Mouse (Mus musculus): ENCODE measurements around the gene Gm10392.

Gm10392 gene

GRCm38 (mm10) chr11:77507426-77507825 is 11.6 kb downstream of the Gm10392 start:
- DNase-seq: peak; percentile 30

DNA sequence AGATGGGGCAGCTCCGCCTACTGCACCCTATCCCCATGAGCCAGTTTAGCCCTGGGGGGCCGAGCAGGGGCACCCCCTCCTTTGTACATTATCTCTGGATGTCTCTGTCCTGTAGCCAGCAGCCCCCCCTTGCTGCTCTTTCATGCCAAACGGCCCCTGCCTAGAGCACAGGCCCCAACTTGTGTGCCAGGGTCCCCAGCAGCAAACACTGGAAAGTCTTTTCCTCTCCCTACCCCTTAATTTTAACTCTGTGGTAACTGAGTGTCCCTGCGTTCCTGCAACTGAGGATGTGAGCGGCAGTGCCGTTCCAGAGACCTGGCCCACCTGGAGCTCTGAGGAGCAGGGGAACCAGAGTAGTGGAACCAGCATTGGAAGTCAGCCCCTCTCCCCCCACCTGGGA is 12.1 kb downstream of the Gm10392 start:
- DNase-seq: peak; percentile 42

GRCm38 (mm10) chr11:77506273-77506672 is 12.7 kb downstream of the Gm10392 start:
- peak; percentile 41 for DNase-seq

DNA sequence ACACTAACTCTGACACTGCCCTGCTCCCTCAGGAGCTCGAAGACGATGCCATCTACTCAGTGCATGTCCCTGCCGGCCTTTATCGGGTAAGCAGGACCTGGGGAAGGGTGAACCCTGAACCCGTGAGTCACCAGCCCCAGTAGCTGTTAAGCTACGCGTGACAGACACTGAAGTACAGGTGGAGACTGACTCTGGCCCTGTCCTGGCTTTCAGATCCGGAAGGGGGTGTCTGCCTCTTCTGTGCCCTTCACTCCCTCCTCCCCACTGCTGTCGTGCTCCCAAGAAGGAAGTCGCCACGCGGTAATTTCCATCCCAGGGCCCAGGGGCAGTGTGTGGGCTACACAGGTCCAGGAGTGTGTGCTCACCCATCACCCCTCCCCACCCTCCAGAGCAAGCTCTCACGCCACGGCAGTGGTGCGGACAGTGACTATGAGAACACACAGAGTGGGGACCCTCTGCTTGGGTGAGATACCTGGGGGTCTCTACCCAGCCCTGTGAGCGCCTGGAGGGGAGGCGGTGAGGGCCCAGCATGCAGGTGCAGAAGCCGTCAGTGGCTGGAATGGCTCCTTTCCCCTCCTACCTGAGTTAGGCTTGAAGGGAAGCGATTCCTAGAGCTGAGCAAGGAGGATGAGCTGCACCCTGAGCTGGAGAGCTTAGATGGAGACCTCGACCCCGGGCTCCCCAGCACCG is 13.6 kb downstream of the Gm10392 start:
- peak; percentile 25 for DNase-seq

DNA sequence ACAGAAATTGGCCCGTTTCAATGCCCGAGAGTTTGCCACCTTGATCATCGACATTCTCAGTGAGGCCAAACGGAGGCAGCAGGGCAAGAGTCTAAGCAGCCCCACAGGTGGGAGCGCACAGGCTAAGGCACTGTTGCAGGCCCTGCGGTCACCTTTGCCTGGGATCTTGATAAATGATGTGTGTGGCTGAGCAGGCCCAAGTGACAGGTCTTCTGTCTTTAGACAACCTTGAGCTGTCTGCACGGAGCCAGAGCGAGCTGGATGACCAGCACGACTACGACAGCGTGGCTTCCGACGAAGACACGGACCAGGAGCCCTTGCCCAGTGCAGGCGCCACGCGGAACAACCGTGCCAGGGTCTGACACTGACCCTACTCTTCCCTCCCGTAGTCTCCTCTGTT is 14.6 kb downstream of the Gm10392 start:
- DNase-seq: peak; percentile 30

- peak; percentile 16 for DNase-seq
These were observed 15.5 kb downstream of the Gm10392 start for GRCm38 (mm10) chr11:77503511-77503910.

GRCm38 (mm10) chr11:77502481-77502880 is 16.5 kb downstream of the Gm10392 start:
- DNase-seq: no peak

GRCm38 (mm10) chr11:77501971-77502370 is 17.0 kb downstream of the Gm10392 start:
- DNase-seq: peak; percentile 53

DNA sequence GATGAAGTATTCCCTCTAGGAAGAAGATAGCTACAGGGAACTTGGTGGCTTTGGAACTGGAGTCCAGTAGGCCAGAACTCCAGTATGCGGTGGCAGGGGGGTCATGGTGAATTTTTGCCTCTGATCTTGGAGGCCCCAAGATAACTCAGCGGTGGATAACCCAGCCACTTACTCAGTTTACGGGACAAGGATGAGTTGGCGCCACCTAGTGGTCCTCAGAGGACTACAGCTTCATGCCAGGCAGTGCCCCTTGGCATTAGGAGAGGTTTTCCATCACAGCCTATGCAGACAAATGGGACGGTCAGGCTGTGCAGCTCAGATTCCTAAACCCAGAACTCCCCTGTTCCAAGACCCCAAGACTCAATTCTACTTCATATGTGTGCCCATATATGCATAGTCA is 17.6 kb downstream of the Gm10392 start:
- peak; percentile 90 for DNase-seq

- DNase-seq: peak; percentile 67
These were observed 18.4 kb downstream of the Gm10392 start for GRCm38 (mm10) chr11:77500361-77501325.

GRCm38 (mm10) chr11:77499354-77499753 is 19.6 kb downstream of the Gm10392 start:
- DNase-seq: peak; percentile 89

- peak; percentile 59 for DNase-seq
These were observed 20.5 kb downstream of the Gm10392 start for GRCm38 (mm10) chr11:77498261-77499139.

GRCm38 (mm10) chr11:77497851-77498250 is 21.1 kb downstream of the Gm10392 start:
- no peak for DNase-seq

GRCm38 (mm10) chr11:77497341-77497756 is 21.6 kb downstream of the Gm10392 start:
- DNase-seq: peak; percentile 77

DNA sequence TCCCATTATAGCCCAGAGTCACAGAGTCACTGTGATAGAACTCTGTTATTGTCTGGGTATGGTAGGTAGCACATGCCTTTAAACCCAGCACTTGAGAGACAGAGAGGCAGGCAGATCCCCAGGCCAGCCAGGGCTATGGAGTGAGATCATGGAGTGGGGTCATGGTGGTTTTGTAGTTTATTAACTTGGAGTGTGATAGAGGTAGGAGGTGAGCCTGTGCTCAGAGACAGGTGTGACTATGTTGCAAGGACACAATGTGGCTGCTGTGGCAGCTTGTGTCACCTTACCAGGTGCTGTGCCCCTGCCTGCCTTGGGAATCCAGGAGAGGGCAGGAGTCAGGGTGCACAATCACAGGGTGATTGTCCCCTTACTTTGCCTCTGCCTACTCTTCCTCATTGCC is 23.5 kb downstream of the Gm10392 start:
- DNase-seq: peak; percentile 43

DNA sequence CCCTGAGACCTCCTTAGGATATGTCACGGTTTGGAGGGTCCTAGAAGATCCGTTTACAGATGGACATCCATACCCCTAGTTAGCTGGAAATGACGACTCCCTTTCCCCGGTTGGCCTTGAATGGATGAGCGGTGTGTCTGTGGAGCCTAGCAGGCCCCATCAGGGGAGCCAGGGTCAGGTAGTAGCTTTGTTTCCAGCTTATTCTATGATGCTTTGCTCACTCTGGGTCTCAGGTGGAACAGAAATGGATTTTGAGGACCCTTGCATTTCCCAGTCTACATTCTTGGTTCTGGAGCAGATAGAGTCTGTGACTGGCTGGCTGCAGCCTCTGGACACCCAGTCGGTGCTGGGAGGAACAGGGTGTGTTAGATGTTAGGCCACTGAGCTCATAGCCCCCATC is 24.2 kb downstream of the Gm10392 start:
- DNase-seq: peak; percentile 52

DNA sequence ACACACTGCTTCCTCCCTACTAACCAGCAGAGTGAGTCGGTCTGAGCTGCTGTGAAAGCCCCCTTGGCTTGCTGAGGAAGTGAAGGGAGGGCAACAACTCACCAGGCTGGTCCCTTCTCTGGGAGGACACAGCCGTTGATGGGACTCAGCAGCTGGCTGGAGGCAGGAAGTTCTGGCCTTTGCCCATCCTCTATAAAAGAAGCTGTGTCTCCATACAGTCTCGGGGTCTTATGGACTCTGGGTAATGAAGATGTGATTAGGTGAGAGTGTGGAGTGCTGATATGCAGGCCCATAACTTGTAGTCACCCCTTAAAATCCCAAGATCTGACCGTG is 24.7 kb downstream of the Gm10392 start:
- no peak for DNase-seq

- DNase-seq: peak; percentile 68
These were observed 25.3 kb downstream of the Gm10392 start, which contains the start of gene Git1 for GRCm38 (mm10) chr11:77493512-77494343. Gene Git1 (plus strand): TSS chr11:77493562.

- peak; percentile 93 for DNase-seq
These were observed 26.1 kb downstream of the Gm10392 start for GRCm38 (mm10) chr11:77492911-77493332.

DNA sequence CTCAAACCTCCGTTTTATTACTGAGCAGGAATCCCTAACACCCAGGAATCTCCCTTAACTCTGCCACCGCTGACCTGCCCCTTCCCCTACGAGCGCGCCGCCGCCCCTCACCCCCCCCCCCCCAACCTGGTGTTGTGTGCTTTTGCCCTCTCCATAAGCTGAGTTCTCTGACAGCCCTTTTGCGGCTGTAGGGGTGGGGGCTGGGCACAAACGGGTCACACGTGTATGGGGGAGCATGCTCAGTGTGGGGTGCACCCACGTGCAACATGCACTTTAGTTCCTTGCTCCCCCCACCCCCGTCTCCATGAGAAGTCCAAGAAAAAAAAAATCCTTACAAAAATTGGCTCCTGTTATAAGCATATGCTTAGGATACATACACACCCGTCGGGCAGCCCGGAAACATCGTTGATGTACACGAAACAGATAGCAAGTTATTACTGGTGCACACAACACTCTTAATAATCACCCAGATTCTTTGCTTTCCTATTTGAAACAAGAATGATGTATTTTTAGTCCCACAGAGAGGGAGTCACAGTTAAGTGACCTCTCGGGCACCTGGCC is 26.6 kb downstream of the Gm10392 start:
- DNase-seq: peak; percentile 71

DNA sequence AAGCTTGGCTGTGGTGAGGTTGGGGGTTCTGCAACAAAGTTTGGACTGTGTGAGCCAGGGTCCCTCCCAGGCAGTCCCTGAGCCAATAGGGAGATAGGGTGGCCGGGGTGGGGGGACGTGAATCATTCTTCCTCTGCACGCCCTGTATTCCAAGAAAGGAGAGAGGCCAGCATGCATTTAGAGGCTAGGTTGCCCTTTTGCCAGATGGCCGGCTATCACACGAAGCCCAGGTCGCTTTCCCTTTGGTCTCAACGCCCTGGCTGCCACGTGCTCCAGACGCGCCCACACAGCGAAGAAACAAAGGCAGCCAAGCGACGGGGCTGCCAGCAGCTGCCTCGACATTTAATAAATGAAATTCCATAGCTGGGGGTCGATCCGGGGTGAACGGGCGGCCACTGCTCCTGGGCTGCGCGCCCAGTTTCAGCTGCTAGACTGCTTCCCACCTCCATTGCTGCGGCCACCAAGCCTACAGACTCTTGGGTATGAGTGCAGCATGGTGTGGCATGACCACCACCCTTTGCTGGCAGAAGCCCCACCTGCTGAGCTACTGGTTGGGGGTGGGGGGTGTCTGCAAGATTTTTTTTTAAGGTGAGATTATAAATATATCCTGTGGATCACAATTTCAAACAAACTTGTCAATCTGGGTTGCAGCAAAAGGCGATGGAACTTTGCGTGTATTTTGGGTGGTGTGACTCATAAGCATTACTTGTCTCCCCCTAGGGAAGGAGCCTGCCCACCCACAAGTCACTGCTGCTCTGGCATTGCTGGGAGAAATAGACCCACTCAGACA is 27.3 kb downstream of the Gm10392 start:
- DNase-seq: peak; percentile 75
